Mouse (Mus musculus): Measurements from ENCODE around the gene Dock9. TPM values are rescaled to one million over a fixed set of nuclear protein-coding genes. Genes with fewer than 3 reads are reported as not detected.

Gene Dock9
- polyA plus RNA-seq, 1 experiment = 1.1 TPM

DNA sequence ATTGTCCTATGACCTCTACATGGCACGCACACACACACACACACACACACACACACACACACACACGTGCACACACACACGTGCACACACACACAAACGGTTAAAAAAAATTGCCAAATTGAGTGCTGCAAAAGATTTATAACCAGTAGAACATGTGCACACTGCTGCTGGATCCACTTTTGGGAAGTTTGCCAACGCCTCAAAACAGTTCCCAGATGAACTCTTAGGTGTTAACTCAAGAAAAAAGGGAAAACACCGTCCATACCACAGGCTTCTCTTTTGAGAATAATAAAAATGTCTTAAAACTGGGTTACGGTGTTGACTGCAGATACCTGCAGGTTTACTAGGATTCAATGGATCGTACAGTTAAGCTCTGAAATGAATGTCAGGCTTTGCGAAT lies 48.0 kb downstream of the Dock9 start:
- no peaks in the 10 kb centered on the region for H3K4me1 ChIP-seq (ENCODE audit: control insufficient read depth, insufficient read depth, low read length)
- TF ChIP-seq CTCF (IDR thresholded peaks at IDR 0.05; ENCODE audit: low read depth, low read length) (no peak), POLR2A (IDR thresholded peaks at IDR 0.05; ENCODE audit: borderline replicate concordance, low read depth, low read length) (no peak)

DNA sequence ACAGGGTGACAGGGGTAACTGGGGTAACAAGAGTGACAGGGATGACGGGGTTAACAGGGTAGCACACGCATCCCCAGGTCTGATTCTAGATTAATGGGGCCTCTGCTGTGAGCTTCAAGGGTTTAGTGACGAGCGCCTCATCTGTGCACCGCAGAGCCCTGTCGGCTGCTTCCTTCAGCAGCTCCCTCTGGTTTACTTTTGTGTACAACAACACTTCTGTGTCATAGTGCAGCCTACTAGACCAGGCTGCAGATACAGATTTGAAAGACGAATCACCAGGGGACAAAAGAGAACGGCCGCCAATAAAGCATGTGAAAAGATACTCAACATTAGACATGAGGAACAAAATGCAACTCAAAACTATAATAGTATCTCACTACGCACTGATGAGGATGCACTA lies 48.6 kb downstream of the Dock9 start:
- Histone ChIP-seq H3K4me3 (ENCODE audit: insufficient read depth, low read length) (no peak overlapping the region), H3K4me1 (ENCODE audit: control insufficient read depth, insufficient read depth, low read length) (no peaks in the 10 kb centered on the region), H3K27ac (ENCODE audit: insufficient read depth, low read depth, low read length) (no peak overlapping the region)
- TF ChIP-seq POLR2A (IDR thresholded peaks at IDR 0.05; ENCODE audit: borderline replicate concordance, low read depth, low read length) (no peak), CTCF (IDR thresholded peaks at IDR 0.05; ENCODE audit: low read depth, low read length) (no peak)

More for the DNA sequence above, 48.0 kb downstream of the Dock9 start:
- Histone ChIP-seq H3K4me3 (ENCODE audit: insufficient read depth, low read length) (no peak overlapping the region), H3K27ac (ENCODE audit: insufficient read depth, low read depth, low read length) (no peak overlapping the region)

DNA sequence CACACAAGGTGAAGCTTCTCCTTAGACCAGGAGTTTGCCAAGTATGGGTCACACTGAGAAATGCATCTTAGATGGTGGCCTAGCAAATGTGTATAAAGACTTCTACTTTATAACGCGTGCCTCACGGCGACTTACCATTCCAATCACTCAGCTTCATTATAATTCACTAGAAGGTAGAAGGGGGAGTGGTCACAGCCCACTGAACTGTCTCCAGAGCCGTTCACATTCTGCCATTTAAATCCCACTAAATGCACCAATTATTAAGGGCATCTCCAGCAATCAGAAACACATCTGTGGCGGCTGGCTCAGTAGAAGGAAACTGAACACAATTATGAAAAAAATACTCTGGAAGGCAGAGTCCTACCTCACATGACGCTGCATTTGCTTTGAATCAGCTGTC lies 50.3 kb downstream of the Dock9 start:
- TF ChIP-seq CTCF (IDR thresholded peaks at IDR 0.05; ENCODE audit: low read depth, low read length) = no peak
- no peak for TF ChIP-seq POLR2A (IDR thresholded peaks at IDR 0.05; ENCODE audit: borderline replicate concordance, low read depth, low read length)
- H3K4me1 ChIP-seq (ENCODE audit: control insufficient read depth, insufficient read depth, low read length) = no peaks in the 10 kb centered on the region
- no peak overlapping the region for H3K27ac ChIP-seq (ENCODE audit: insufficient read depth, low read depth, low read length)
- no peak overlapping the region for H3K4me3 ChIP-seq (ENCODE audit: insufficient read depth, low read length)

DNA sequence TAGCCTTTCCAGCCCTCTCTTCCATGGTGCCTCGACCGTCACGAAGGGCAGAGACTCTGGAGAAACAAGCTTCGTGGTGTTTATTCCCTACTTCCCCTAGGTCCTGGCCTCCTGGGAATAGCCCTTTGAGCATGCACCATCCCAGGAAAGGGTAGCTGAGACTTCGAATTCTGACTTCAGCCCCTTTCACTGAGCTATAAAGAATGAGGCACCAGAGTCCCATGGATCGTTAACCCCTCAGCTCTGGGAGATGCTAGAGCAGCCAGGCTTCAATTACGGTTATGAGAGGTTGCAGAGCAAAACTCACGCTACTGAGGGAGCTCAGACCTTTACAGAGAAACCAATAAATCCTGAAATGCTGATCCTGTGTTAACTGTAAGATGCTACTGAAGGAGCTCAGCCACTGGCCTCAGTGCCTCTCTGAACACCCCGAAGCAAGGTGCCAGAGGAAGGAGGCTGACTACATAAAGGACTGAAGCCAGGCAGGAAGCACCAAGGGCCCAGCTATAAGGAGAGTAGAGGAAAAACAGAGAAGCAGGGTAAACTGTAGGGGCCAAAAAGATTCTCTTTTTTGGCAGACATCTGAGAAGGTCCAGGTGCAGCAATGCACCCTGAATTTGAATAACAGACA lies 53.7 kb downstream of the Dock9 start:
- Histone ChIP-seq H3K4me1 (ENCODE audit: control insufficient read depth, insufficient read depth, low read length) (peaks cover 5% of the 10 kb centered on the region; the same call in 1 of the 2 replicates), H3K4me3 (ENCODE audit: insufficient read depth, low read length) (no peak overlapping the region)

DNA sequence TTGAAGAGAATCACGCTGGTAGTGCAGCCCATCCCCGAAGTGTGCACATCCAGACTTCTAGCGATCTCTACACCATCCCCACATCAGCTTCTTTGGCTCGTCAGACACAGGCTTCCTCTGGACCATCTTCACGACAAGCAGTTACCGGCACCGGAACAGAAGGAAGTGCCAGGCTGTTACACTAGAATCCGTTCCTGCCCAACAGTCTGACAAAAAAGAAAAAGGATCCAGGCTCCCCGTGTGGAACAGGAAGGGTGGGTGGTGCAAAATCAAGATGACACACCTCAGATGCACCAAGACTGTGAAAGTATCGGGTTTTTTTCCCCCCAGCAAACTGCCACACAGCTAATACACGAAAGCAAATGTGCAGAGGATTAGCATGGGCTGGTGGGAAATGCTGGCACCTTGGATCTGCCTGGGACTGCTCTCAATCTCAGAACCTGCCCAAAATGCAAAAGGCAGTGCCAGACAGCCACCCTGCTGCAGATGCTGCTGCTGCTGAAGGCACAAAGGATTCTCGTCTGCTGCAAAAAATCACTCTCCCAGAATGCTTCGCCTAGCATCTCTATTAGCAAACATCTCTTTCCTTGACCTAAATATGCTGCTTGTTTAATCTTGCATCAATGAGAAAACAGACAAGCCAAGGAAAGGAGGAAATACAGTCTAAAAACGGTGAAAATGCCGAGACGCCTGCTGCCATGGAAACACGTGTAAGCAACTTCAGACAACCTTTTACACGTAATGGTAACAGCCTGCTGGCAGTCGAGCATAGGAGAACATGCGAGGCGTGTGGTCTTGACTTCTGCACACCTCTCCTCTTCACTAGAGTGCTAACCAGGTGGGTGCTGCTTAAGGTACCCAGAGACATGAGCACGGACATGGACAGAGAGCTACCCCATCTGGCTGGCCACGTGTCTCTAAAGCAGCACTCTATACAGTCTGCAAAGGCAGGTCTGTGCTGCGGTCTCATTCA lies 58.9 kb downstream of the Dock9 start:
- Histone ChIP-seq H3K27ac (ENCODE audit: insufficient read depth, low read depth, low read length) (no peak overlapping the region), H3K4me1 (ENCODE audit: control insufficient read depth, insufficient read depth, low read length) (peaks cover 5% of the 10 kb centered on the region; the same call in 1 of the 2 replicates), H3K4me3 (ENCODE audit: insufficient read depth, low read length) (no peak overlapping the region)
- TF ChIP-seq POLR2A (IDR thresholded peaks at IDR 0.05; ENCODE audit: borderline replicate concordance, low read depth, low read length) (no peak), CTCF (IDR thresholded peaks at IDR 0.05; ENCODE audit: low read depth, low read length) (no peak)

More for the DNA sequence above, 53.7 kb downstream of the Dock9 start:
- no peak for TF ChIP-seq POLR2A (IDR thresholded peaks at IDR 0.05; ENCODE audit: borderline replicate concordance, low read depth, low read length)
- no peak for TF ChIP-seq CTCF (IDR thresholded peaks at IDR 0.05; ENCODE audit: low read depth, low read length)
- H3K27ac ChIP-seq (ENCODE audit: insufficient read depth, low read depth, low read length) = no peak overlapping the region

DNA sequence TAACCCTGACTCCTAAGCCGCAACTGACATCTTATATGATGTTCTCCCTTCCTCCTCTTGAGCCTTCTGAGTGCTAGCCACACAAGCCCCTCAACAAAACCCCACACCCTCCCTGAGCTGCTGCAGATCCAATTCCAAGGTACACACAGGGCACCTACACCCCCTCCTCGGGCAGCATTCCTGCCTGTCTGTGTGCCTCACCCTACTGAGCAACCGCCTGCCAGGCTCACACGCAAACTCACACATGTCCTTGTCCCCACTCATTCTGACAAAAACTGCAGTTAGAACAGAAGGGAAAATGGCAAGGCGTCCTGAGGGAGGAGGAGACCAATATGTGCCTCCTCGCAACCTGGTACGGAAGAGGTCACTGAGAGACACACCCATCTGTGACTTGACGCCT lies 60.4 kb downstream of the Dock9 start:
- H3K4me1 ChIP-seq (ENCODE audit: control insufficient read depth, insufficient read depth, low read length) = peaks cover 10% of the 10 kb centered on the region
- no peak overlapping the region for H3K4me3 ChIP-seq (ENCODE audit: insufficient read depth, low read length)
- no peak for TF ChIP-seq CTCF (IDR thresholded peaks at IDR 0.05; ENCODE audit: low read depth, low read length)
- TF ChIP-seq POLR2A (IDR thresholded peaks at IDR 0.05; ENCODE audit: borderline replicate concordance, low read depth, low read length) = no peak
- no peak overlapping the region for H3K27ac ChIP-seq (ENCODE audit: insufficient read depth, low read depth, low read length)

DNA sequence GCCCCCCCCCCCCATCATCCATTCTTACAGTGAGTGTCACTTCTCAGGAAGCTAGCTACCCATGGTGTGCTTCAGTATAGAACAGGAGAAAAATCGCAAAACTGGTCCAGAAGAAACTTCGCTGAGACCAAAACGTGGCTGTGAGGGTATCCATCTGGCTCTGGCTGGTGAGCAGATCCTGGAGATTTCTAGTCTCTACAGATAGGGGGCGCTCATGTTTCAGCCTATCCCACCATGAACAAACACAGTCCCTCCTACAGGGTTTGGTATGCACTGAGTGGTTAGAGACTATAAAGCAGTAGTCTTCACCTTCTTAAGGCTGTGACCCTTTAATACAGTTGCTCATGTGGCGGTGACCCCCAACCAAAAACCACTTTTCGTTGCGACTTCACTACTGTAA lies 62.0 kb downstream of the Dock9 start:
- Histone ChIP-seq H3K4me3 (ENCODE audit: insufficient read depth, low read length) (no peak overlapping the region), H3K4me1 (ENCODE audit: control insufficient read depth, insufficient read depth, low read length) (peaks cover 10% of the 10 kb centered on the region), H3K27ac (ENCODE audit: insufficient read depth, low read depth, low read length) (no peak overlapping the region)
- TF ChIP-seq CTCF (IDR thresholded peaks at IDR 0.05; ENCODE audit: low read depth, low read length) = 0 out of 2 replicates have a peak, but pooled peaks have one; percentile 16
- no peak for TF ChIP-seq POLR2A (IDR thresholded peaks at IDR 0.05; ENCODE audit: borderline replicate concordance, low read depth, low read length)

DNA sequence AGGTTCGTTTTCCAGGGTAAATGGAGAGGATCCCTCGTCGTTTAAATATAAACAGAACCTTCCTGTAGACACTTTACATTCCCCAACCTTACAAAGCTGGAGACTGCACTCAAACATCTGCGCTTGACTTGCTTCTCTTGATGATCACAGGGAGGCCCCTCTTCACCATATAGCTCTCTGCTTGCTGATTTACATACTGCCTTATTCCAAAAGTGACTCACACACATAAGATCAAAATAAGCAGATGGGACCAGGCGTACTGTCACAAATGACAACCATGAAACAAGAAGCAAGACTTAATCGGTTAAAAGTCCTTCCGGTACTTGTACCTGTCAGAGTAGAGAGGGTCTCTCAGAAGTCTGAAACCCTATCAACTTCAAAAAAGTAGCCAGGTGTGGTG lies 63.4 kb downstream of the Dock9 start:
- peaks cover 8% of the 10 kb centered on the region for H3K4me1 ChIP-seq (ENCODE audit: control insufficient read depth, insufficient read depth, low read length)
- no peak overlapping the region for H3K27ac ChIP-seq (ENCODE audit: insufficient read depth, low read depth, low read length)
- no peak overlapping the region for H3K4me3 ChIP-seq (ENCODE audit: insufficient read depth, low read length)
- TF ChIP-seq CTCF (IDR thresholded peaks at IDR 0.05; ENCODE audit: low read depth, low read length) = no peak

DNA sequence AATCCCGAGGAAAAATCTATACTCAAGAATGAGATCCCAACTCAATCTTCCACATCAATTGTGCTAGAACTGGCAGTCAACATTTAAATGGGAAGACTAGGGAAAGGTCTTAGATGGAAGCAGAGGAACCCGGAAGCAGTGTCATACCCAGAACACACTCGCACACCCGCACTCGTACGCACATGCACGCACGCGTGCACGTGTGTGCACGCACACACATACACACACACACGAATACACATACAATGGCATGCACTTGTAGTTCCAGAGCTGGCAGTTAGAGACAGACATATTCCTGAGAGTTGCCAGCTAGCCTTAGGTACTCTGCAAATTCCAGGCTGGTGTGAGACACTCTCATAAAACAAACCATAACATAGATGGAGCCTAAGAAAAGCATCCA lies 63.9 kb downstream of the Dock9 start:
- Histone ChIP-seq H3K4me1 (ENCODE audit: control insufficient read depth, insufficient read depth, low read length) (peaks cover 5% of the 10 kb centered on the region), H3K27ac (ENCODE audit: insufficient read depth, low read depth, low read length) (no peak overlapping the region), H3K4me3 (ENCODE audit: insufficient read depth, low read length) (no peak overlapping the region)
- TF ChIP-seq CTCF (IDR thresholded peaks at IDR 0.05; ENCODE audit: low read depth, low read length) = no peak
- no peak for TF ChIP-seq POLR2A (IDR thresholded peaks at IDR 0.05; ENCODE audit: borderline replicate concordance, low read depth, low read length)

DNA sequence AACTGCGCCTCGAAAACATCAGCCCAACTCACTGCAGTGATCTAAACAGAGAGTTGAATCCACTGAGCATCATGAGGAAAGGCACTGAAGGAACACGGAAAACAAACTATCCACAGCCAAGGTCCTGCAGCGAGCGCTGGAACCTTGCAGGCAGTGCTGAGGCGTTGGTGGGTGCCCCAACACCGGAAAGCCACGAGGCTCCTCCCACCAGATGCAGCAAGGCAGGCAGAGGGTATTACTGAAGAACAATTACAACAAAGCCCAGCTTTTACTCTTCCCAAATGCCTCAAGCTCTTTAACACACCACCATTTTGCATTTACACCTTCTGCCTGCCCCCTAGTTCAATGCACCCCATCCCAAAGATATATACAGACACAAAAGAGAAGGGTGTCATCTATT lies 65.4 kb downstream of the Dock9 start:
- H3K27ac ChIP-seq (ENCODE audit: insufficient read depth, low read depth, low read length) = no peak overlapping the region

More for the DNA sequence above, 65.4 kb downstream of the Dock9 start:
- TF ChIP-seq CTCF (IDR thresholded peaks at IDR 0.05; ENCODE audit: low read depth, low read length) (no peak), POLR2A (IDR thresholded peaks at IDR 0.05; ENCODE audit: borderline replicate concordance, low read depth, low read length) (no peak)
- Histone ChIP-seq H3K4me3 (ENCODE audit: insufficient read depth, low read length) (no peak overlapping the region), H3K4me1 (ENCODE audit: control insufficient read depth, insufficient read depth, low read length) (peaks cover 5% of the 10 kb centered on the region)
